Mouse (Mus musculus) hindbrain, postnatal 0 days (tissue): ENCODE data around the gene Tab3. TPM values are rescaled to one million over a fixed set of nuclear protein-coding genes. Genes with fewer than 3 reads are reported as not detected.
A peak's percentile ranks its signal among the peaks of the same experiment; 100 is the strongest.

Experiments
- ATAC-seq: fragments of 200-750 bp; cut with Nextera tagmentation; 2 replicates; pipeline ENCODE4 v1.8.0; 2017; ENCODE audit warnings: mild to moderate bottlenecking, moderate TSS enrichment, moderate library complexity
- DNase-seq: peaks from one replicate; pipeline ENCODE4 v3.0.0-alpha.2; 2015; ENCODE audit warnings: low spot score
- H3K27ac ChIP-seq: fragments of 300-500 bp; sonication (generic); 2 replicates; pipeline ENCODE4 v1.5.1; 2014; ENCODE audit warnings: mild to moderate bottlenecking
- H3K27me3 ChIP-seq: fragments of 300-500 bp; sonication (generic); 2 replicates; pipeline ENCODE4 v1.6.1; 2014; ENCODE audit warnings: low read length, mixed read lengths; ENCODE audit not compliant: insufficient read depth
- H3K36me3 ChIP-seq: fragments of 300-500 bp; sonication (generic); 2 replicates; pipeline ENCODE4 v1.6.1; 2014; ENCODE audit warnings: low read length, mixed read lengths; ENCODE audit not compliant: insufficient read depth
- H3K4me1 ChIP-seq: fragments of 300-500 bp; sonication (generic); 2 replicates; pipeline ENCODE4 v1.6.1; 2014; ENCODE audit warnings: antibody characterized with exemption, low read length, mixed read lengths; ENCODE audit not compliant: insufficient read depth
- H3K4me2 ChIP-seq: fragments of 300-500 bp; sonication (generic); 2 replicates; pipeline ENCODE4 v1.6.1; 2014; ENCODE audit warnings: low read depth, mild to moderate bottlenecking, low read length, moderate library complexity, mixed read lengths
- H3K4me3 ChIP-seq: fragments of 300-500 bp; sonication (generic); 2 replicates; pipeline ENCODE4 v1.5.1; 2014; ENCODE audit warnings: low read length
- H3K9ac ChIP-seq: fragments of 300-500 bp; sonication (generic); replicated peaks from 2 replicates; pipeline ENCODE4 v1.6.1; 2014; ENCODE audit warnings: mild to moderate bottlenecking, low read length, moderate library complexity, mixed read lengths
- H3K9me3 ChIP-seq: fragments of 300-500 bp; sonication (generic); 2 replicates; pipeline ENCODE4 v1.6.1; 2016; ENCODE audit warnings: low read length, mixed read lengths
- CTCF ChIP-seq: IDR thresholded peaks from 2 replicates; pipeline ENCODE4 v1.5.1; 2016; ENCODE audit warnings: antibody characterized with exemption, control low read depth, low read depth
- WGBS: fragments of 180-500 bp; shearing (Covaris S2); extraction: QIAGEN DNeasy Blood & Tissue Kit; methylation state at CpG from one replicate; pipeline ENCODE4 v1.1.7; 2014; 5-methylcytosine and 5-hydroxymethylcytosine counted together
- polyA plus RNA-seq: library from polyadenylated mRNA; unstranded; fragments of >200 nt; fragmentation: Nextera tagmentation; extraction: Ambion mirVana; gene quantifications from 2 replicates; pipeline ENCODE4 v1.2.1, GENCODE M21; 2015
- total RNA-seq: library from RNA; depleted of rRNA; stranded (reverse); fragments of >200 nt; gene quantifications from 2 replicates; pipeline ENCODE4 v1.2.3, GENCODE M21; 2014

Gene Tab3
- total and polyA plus RNA-seq, 2 experiments from 2014 or later = 6.8 to 12.5 TPM

DNA sequence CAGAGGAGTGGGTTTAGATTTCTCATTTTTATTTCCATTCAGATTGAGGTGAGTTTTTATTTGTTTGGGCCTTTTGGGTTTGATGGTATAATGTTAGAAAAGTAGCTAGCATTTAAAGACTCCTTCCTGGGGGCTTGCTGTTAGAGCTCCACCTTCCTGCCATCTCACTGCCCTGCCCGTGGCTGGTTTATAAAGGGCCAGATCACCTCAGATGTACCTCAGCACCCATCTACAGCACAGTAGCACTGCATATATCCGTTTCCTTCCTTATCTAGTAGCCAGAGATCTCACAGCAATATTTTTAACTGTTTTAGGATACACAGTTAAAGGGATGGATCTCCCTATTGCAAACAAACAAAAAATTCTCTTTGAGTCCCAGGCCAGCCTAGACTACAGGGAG is 6.9 kb downstream of the Tab3 start:
- WGBS = 57% methylated on average over 2 of the region's 2 CpGs
- Histone ChIP-seq H3K4me2 (no peak overlapping the region), H3K36me3 (no peaks in the 10 kb centered on the region), H3K27ac (no peak overlapping the region), H3K9ac (no peak overlapping the region), H3K4me3 (no peak overlapping the region), H3K27me3 (no peaks in the 10 kb centered on the region), H3K4me1 (no peaks in the 10 kb centered on the region), H3K9me3 (no peaks in the 10 kb centered on the region)
- no peak for TF ChIP-seq CTCF
- DNase-seq (no peak), ATAC-seq (no peak)

DNA sequence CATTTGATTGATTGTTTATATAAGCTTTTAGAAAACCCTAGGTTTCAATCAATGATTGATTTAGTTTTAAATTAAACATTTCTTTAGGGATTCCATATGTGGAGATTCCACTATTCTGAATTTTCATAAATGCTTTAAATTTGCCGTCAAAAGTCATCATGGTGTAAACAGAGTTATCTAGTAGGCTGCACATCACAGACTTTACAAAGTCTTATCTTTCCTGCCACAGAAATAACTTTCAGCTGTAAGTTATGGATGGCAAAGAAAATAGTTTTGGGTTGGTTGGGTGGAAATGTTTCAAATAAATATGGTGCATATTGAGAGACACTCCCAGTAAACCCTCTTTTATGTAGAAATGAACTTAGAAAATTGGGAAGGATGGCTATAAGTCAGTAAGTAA is 8.7 kb downstream of the Tab3 start:
- H3K36me3 ChIP-seq = no peaks in the 10 kb centered on the region

DNA sequence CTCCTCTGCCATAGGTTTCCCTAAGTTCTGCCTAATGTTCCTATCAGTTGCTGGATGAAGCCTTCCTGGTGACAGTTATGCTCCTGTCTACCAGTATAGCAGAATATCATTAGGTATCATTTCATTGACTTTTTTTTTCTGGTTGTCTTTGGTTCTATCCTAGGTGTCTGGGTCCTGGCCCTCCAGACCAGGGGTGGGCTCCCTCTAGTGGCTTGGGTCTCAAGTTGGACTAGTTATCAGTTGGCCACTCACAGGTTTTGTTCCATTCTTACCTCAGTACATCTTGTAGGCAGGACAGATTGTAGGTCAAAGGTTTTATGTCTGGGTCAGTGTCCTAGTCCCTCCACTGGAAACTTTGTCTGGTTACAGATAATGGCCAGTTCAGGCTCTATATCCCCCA is 11.8 kb downstream of the Tab3 start:
- no peak for TF ChIP-seq CTCF
- H3K4me3 ChIP-seq = no peak overlapping the region
- H3K4me1 ChIP-seq = no peaks in the 10 kb centered on the region
- no peak overlapping the region for H3K4me2 ChIP-seq
- no peak overlapping the region for H3K27ac ChIP-seq
- H3K27me3 ChIP-seq = no peaks in the 10 kb centered on the region
- ATAC-seq (no peak), DNase-seq (no peak)
- no peak overlapping the region for H3K9ac ChIP-seq
- H3K36me3 ChIP-seq = no peaks in the 10 kb centered on the region
- H3K9me3 ChIP-seq = no peaks in the 10 kb centered on the region

More for the DNA sequence above, 8.7 kb downstream of the Tab3 start:
- Histone ChIP-seq H3K9me3 (no peaks in the 10 kb centered on the region), H3K4me3 (no peak overlapping the region), H3K27me3 (no peaks in the 10 kb centered on the region), H3K4me1 (no peaks in the 10 kb centered on the region), H3K9ac (no peak overlapping the region), H3K4me2 (no peak overlapping the region), H3K27ac (no peak overlapping the region)
- no peak for TF ChIP-seq CTCF
- WGBS = 92% methylated on average over 1 of the region's 1 CpGs
- DNase-seq (no peak), ATAC-seq (no peak)

DNA sequence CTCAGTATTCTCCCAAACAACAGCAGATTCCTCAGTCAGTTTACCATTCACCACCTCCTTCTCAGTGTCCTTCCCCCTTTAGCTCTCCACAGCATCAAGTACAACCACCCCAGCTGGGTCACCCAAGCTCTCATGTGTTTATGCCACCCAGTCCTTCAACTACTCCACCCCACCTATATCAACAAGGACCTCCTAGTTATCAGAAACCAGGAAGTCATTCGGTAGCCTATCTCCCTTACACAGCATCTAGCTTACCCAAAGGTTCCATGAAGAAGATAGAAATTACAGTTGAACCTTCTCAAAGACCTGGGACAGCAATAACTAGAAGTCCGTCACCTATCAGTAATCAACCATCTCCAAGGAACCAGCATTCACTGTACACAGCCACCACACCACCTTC is 40.9 kb downstream of the Tab3 start:
- no peaks in the 10 kb centered on the region for H3K9me3 ChIP-seq
- ATAC-seq = no peak
- no peak overlapping the region for H3K4me2 ChIP-seq
- no peak for TF ChIP-seq CTCF
- DNase-seq = no peak
- no peaks in the 10 kb centered on the region for H3K27me3 ChIP-seq
- H3K4me3 ChIP-seq = no peak overlapping the region
- H3K4me1 ChIP-seq = no peaks in the 10 kb centered on the region
- H3K36me3 ChIP-seq = 0 out of 2 replicates have a peak, but pooled peaks cover 4% of the 10 kb centered on the region
- no peak overlapping the region for H3K27ac ChIP-seq
- 87% methylated on average over 2 of the region's 2 CpGs for WGBS
- no peak overlapping the region for H3K9ac ChIP-seq

DNA sequence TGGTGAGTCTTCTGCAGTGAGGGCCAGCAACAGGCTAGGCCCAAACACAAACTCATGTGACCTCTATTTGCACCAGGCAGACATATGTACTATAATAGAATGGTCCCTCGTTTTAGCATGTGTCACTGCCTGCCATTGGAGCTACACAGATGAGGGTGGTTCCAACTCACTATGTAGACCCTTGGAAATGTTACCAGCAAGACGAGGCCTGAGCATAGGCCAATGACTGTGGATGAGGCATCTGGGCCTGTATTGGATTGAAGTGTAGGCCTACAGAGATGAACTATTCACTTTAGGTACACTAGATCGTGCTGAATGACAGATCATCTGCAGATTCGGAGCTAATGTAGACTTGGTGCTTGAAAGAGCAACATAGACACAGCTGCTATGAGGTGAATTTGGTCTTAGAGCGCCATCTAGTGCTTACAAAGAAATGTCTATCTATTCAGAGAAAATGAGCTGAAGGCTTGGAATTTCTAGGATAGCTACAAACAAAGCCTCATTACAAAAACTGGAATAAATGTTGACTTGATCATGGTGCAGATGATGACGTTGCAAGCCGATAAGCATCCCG is 72.5 kb downstream of the Tab3 start:
- TF ChIP-seq CTCF = peak; percentile 64
- DNase-seq = peak; percentile 71
- 40% methylated on average over 8 of the region's 8 CpGs for WGBS
- Histone ChIP-seq H3K4me3 (no peak overlapping the region), H3K36me3 (no peaks in the 10 kb centered on the region), H3K9ac (no peak overlapping the region), H3K4me2 (no peak overlapping the region), H3K9me3 (no peaks in the 10 kb centered on the region), H3K4me1 (no peaks in the 10 kb centered on the region), H3K27me3 (no peaks in the 10 kb centered on the region), H3K27ac (no peak overlapping the region)
- ATAC-seq = peak; percentile 82

DNA sequence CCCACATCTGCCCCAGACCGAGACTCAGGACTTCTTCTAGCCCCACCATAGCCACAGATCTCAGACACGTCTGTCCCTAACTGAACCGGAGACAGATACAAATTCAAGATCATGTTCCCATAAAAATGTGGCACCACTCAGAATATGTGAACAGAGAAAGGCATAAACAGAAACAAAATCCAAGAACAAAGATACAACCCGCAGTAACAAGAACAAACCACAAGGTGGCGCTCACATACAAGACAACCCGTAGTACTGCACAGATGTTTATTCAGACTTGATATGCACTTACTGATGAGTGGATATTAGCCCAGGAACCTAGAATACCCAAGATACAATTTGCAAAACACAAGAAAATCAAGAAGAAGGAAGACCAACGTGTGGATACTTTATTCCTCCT is 103.0 kb downstream of the Tab3 start:
- H3K4me3 ChIP-seq = no peak overlapping the region
- no peaks in the 10 kb centered on the region for H3K4me1 ChIP-seq
- no peaks in the 10 kb centered on the region for H3K36me3 ChIP-seq
- H3K27ac ChIP-seq = no peak overlapping the region
- WGBS = 24% methylated on average over 7 of the region's 7 CpGs
- TF ChIP-seq CTCF = peak; percentile 79
- no peak overlapping the region for H3K4me2 ChIP-seq
- DNase-seq (peak; percentile 47), ATAC-seq (0 out of 2 replicates have a peak, but pooled peaks have one; percentile 27)
- H3K27me3 ChIP-seq = no peaks in the 10 kb centered on the region
- H3K9me3 ChIP-seq = no peaks in the 10 kb centered on the region
- H3K9ac ChIP-seq = no peak overlapping the region

DNA sequence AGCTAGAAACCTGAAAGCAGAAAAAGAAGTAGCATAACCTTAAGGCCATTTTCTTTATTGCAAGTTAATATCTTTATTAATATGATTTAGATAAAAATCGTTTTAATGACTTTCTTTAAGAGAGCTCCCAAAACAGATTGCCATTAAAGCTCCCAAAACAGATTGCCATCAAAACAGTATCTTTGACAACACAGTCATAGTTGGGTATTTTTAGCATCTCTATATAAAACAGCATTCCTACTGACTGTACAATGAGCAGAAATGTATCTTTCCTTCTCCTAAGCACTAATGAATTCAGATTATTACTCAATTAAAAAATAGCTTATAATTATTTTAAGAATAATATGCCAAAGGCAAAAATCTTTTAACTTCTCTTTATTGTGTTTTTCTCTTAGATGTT is 108.3 kb downstream of the Tab3 start:
- no peaks in the 10 kb centered on the region for H3K4me1 ChIP-seq
- 59% methylated on average over 1 of the region's 1 CpGs for WGBS
- no peaks in the 10 kb centered on the region for H3K9me3 ChIP-seq
- DNase-seq = no peak
- no peak for TF ChIP-seq CTCF
- no peak overlapping the region for H3K4me3 ChIP-seq
- no peak for ATAC-seq
- H3K4me2 ChIP-seq = no peak overlapping the region
- H3K36me3 ChIP-seq = no peaks in the 10 kb centered on the region
- no peaks in the 10 kb centered on the region for H3K27me3 ChIP-seq
- H3K27ac ChIP-seq = no peak overlapping the region
- no peak overlapping the region for H3K9ac ChIP-seq
